Mouse (Mus musculus) macrophage (primary cell): ENCODE measurements around the gene Stk39. TPM values are rescaled to one million over a fixed set of nuclear protein-coding genes. Genes with fewer than 3 reads are reported as not detected.

Experiments used
- H3K27ac ChIP-seq: fragments of 350-480 bp; formaldehyde crosslinking; 2 replicates; pipeline ENCODE4 v1.9.0; 2021
- H3K36me3 ChIP-seq: fragments of 350-480 bp; formaldehyde crosslinking; 2 replicates; pipeline ENCODE4 v1.9.0; 2021; ENCODE audit errors: inconsistent target
- H3K4me3 ChIP-seq: fragments of 350-480 bp; formaldehyde crosslinking; 2 replicates; pipeline ENCODE4 v1.9.0; 2021; ENCODE audit errors: inconsistent target
- H3K79me2 ChIP-seq: fragments of 350-480 bp; formaldehyde crosslinking; 2 replicates; pipeline ENCODE4 v1.9.0; 2021; ENCODE audit errors: inconsistent target
- WGBS: methylation state at CpG from one replicate; pipeline ENCODE4 v1.1.7; 2026; ENCODE audit warnings: inconsistent platforms; ENCODE audit not compliant: missing documents; 5-methylcytosine and 5-hydroxymethylcytosine counted together
- polyA plus RNA-seq: library from polyadenylated mRNA; stranded (reverse); fragments of 250-400 nt; gene quantifications from 3 replicates; pipeline ENCODE4 v1.2.4, GENCODE M21; 2018; ENCODE audit warnings: inconsistent platforms
- total RNA-seq, 78 experiments: library from RNA; depleted of rRNA; stranded (reverse); fragments of 250-400 nt; gene quantifications; 1 replicate in 9 of 78; 2 replicates in 24 of 78; 3 replicates in 43 of 78; 4 replicates in 2 of 78; pipeline ENCODE4 v1.2.4; 2018; ENCODE audit warnings: inconsistent platforms in 56 of 78

The Stk39 gene
- 1 to 10 TPM in 17 of 26 experiments, under 1 TPM in 7, not detected in 2; 0.49 to 5.0 (median 1.4) TPM for total RNA-seq (2018; cell fraction: chromatin; rRNA removed)
- 1 to 10 TPM in 11 of 26 experiments, under 1 TPM in 15; 0.17 to 2.1 (median 0.77) TPM for total RNA-seq (2018; cell fraction: cytosol; rRNA removed)
- 1 to 10 TPM in 16 of 26 experiments, under 1 TPM in 9, not detected in 1; 0.34 to 4.3 (median 1.4) TPM for total RNA-seq (2018; cell fraction: nucleus; rRNA removed)
- 0.26 to 0.36 TPM (median 0.34 TPM) in 3 replicates for polyA plus RNA-seq

DNA sequence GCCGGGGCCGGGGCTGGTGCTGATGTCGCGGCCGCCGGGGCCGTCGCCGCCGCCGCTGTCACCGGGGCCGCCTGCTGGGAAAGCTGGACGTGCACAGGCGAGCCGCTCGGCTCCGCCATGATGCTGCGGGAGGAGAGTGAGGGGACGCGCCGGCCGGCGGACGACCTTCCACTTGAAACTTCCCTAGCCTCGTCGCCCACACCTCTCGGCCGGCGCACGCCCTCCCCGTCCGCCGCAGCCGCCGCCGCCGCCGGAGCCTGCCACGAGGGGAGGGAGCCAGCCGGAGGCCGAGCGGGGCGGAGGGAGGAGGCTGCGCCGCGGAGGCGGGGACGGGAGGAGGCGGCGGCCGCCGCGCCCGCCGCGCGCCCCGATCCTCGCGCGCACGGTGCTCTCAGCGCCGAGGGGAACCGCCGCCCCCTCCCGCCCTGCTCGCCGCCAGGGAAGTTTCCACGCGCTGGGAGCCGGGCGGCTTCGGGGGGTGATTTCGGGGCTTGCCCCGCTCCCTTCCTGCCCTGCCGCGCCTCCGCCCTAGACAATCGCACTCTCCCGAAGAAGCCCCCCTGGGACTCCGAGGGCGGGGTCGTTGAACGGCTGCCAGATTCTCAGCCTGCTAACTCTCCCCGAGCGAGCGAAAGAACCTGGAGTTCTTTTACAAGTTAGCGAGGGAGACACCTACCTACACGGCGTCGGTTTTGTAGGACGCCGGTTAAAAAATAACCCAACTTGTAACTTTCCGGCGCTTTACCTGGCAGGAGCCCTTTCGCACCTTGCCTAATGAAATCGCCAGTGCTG is at the start of gene Stk39:
Stk39 (minus strand) TSS at position 510 of the 792 bp plus-strand sequence.
- WGBS = 2% methylated on average over 71 of the region's 99 CpGs
- no peak within 1 kb of the TSS for H3K27ac ChIP-seq
- H3K4me3 ChIP-seq = no peak within 1 kb of the TSS

DNA sequence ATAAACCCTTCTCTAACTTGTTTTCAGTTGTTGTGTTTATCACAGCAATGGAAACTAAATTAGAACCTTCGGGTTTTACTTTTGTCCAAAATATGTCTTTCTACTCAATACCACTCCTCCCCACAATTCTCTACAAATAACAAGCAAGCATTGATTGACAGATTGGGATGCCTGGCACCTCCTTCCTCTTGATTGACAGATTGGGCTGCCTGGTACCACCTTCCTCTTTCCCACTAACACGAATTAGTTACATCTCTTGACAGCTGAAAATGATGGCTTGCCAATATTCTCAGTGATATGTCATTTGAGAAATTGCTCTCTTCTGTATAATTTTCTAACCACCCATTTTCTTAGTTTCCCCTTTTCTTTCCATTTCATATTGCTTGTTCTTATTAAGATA is 43.3 kb upstream of the Stk39 start:
- H3K36me3 ChIP-seq = no peaks in the 10 kb centered on the region
- H3K79me2 ChIP-seq = no peaks in the 10 kb centered on the region
- H3K4me3 ChIP-seq = no peak overlapping the region
- WGBS = 79% methylated on average over 2 of the region's 2 CpGs
- no peak overlapping the region for H3K27ac ChIP-seq

More for the DNA sequence above, at the start of gene Stk39:
- Histone ChIP-seq H3K79me2 (no peaks in the 10 kb centered on the region), H3K36me3 (no peaks in the 10 kb centered on the region)

GRCm38 (mm10) chr2:68503202-68503601 is 31.1 kb upstream of the Stk39 start:
- Histone ChIP-seq H3K36me3 (no peaks in the 10 kb centered on the region), H3K27ac (no peak overlapping the region), H3K79me2 (no peaks in the 10 kb centered on the region), H3K4me3 (no peak overlapping the region)
- 90% methylated on average over 2 of the region's 2 CpGs for WGBS

DNA sequence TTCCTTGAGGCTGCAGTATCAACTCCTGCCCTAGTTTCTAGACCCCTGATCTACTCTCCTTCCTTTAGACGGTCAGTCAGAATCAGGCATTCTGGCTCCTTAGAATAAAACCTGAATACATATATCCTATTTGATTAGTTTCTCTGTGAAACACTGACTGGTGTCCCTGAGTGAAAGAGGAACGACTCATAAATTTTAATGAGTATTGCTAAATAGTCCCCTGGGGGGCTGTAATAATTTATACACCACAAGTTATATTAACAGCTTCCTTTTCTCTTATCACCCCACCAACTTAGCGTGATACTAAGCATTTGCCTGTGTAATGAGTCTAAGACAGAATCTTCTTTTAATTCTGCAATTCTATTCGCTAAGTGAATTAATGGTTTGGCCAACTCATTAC is 30.7 kb upstream of the Stk39 start:
- Histone ChIP-seq H3K4me3 (no peak overlapping the region), H3K36me3 (no peaks in the 10 kb centered on the region), H3K27ac (no peak overlapping the region), H3K79me2 (no peaks in the 10 kb centered on the region)
- 75% methylated on average over 4 of the region's 4 CpGs for WGBS

DNA sequence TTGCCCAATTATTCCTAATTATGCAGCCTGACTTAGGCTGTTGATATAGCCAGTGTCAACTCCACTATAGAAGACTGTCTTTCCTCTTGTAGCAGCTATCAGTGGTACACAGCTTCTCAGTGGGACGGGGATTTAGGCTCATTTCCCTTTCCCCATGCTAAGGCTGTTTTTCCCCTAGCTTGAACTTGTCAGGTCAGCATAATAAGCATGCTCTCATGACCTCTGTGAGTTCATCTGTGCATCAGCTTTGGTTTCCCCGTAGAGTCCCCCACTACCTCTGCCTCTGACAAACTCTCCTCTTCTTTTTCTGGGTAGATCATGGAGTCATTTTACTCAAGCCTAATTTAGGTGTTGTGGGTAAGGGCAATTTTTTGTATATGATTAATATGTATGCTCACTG is 30.2 kb upstream of the Stk39 start:
- no peak overlapping the region for H3K4me3 ChIP-seq
- no peak overlapping the region for H3K27ac ChIP-seq
- H3K36me3 ChIP-seq = no peaks in the 10 kb centered on the region
- H3K79me2 ChIP-seq = no peaks in the 10 kb centered on the region
- WGBS = 96% methylated on average over 2 of the region's 2 CpGs

DNA sequence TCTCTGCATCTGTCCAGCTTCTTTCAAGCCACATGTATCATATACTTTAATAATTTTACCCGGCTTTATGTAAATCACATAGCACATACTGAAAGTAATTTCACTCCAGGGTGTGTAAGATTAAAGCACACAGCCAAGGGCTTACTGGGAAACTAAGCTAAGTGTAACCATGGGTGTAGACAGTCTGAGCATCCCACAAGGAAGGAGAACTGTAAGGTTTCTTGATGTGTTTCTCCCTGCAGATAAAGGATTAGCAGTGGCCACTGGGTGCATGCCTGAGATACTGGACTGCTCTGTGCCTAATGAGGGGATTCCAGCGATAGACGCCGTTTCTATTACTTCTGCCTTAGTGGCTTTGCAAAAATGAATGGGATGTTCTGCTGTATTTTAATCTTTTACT is 14.2 kb upstream of the Stk39 start:
- H3K27ac ChIP-seq = no peak overlapping the region
- no peaks in the 10 kb centered on the region for H3K36me3 ChIP-seq
- no peaks in the 10 kb centered on the region for H3K79me2 ChIP-seq
- no peak overlapping the region for H3K4me3 ChIP-seq
- 94% methylated on average over 4 of the region's 4 CpGs for WGBS

DNA sequence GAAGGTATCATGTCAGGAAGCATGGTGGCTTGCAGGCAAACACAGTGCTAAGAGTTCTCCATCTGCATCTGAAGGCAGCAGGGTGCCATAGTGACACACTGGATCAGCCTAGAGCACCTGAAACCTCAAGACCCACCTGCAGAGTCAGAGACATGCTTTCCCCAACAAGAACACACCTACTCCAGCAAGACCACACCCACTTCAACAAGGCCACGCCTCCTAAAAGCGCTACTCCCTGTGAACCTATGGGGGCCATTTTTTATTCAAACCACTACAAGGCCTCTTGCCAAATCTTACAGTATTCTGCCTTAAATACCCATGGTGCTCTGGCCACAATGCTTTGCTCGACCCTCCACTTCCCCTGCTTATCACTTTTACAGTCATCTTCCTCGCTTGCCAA is 13.1 kb upstream of the Stk39 start:
- Histone ChIP-seq H3K79me2 (no peaks in the 10 kb centered on the region), H3K36me3 (no peaks in the 10 kb centered on the region), H3K27ac (no peak overlapping the region), H3K4me3 (no peak overlapping the region)
- WGBS = 57% methylated on average over 4 of the region's 4 CpGs

- H3K27ac ChIP-seq = no peak overlapping the region
- no peaks in the 10 kb centered on the region for H3K79me2 ChIP-seq
- no peak overlapping the region for H3K4me3 ChIP-seq
- no peaks in the 10 kb centered on the region for H3K36me3 ChIP-seq
- 95% methylated on average over 5 of the region's 5 CpGs for WGBS
Measured at GRCm38 (mm10) chr2:68482896-68483295, 10.8 kb upstream of the Stk39 start.

DNA sequence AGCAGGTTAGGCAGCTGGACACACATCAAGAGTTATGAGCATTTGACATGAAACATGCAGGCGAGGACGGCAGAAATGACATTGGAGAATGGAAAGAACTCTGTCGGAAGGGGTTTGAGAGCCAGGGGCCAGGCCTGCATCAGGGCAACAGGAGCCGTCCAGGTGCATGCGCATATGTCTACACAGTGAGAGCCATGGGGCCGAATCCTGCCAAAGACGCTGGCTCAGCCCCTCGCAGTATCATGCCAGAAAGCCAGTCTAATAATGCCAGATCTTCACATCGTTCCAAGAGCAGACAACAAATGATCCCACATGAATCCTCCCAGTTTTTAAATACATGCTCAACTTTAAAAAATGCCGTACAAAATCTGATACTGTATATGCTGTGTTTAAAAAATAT is 7.8 kb upstream of the Stk39 start:
- no peaks in the 10 kb centered on the region for H3K79me2 ChIP-seq
- WGBS = 95% methylated on average over 10 of the region's 10 CpGs
- H3K27ac ChIP-seq = no peak overlapping the region
- no peaks in the 10 kb centered on the region for H3K36me3 ChIP-seq
- no peak overlapping the region for H3K4me3 ChIP-seq

- 92% methylated on average over 4 of the region's 4 CpGs for WGBS
- H3K36me3 ChIP-seq = no peaks in the 10 kb centered on the region
- H3K27ac ChIP-seq = no peak overlapping the region
- no peak overlapping the region for H3K4me3 ChIP-seq
- H3K79me2 ChIP-seq = no peaks in the 10 kb centered on the region
Measured at GRCm38 (mm10) chr2:68472921-68473320, 853 bp upstream of the Stk39 start.

- Histone ChIP-seq H3K4me3 (no peak overlapping the region), H3K36me3 (no peaks in the 10 kb centered on the region), H3K79me2 (no peaks in the 10 kb centered on the region), H3K27ac (no peak overlapping the region)
- WGBS = 18% methylated on average over 5 of the region's 5 CpGs
Measured at GRCm38 (mm10) chr2:68472551-68472910, 463 bp upstream of the Stk39 start.

- WGBS = 2% methylated on average over 85 of the region's 87 CpGs
- Histone ChIP-seq H3K36me3 (no peaks in the 10 kb centered on the region), H3K79me2 (no peaks in the 10 kb centered on the region), H3K27ac (no peak overlapping the region), H3K4me3 (no peak overlapping the region)
Measured at GRCm38 (mm10) chr2:68470891-68471758, 943 bp downstream of the Stk39 start.

GRCm38 (mm10) chr2:68469491-68469890 is 2.6 kb downstream of the Stk39 start:
- H3K27ac ChIP-seq = no peak overlapping the region
- 94% methylated on average over 3 of the region's 3 CpGs for WGBS
- H3K4me3 ChIP-seq = no peak overlapping the region
- H3K79me2 ChIP-seq = no peaks in the 10 kb centered on the region
- H3K36me3 ChIP-seq = no peaks in the 10 kb centered on the region

DNA sequence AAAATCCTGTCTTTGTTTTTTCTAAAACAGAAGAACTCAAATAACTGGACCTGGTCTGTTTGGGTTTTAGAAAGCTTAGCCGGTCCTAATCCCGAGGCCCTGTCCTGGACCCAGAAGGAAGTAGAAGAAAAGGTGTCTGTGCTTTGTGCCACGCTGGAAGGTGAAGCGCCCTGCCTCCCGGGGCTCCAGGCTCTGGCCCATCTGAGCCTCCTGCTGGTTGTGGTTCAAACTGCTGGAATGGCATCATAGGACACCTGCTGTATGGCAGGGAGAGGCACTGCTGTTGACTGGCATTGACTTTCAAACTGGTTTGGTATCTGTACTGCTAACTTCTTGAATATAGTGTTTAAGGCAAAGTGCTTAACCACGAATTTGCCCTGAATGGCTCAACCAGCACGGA is 3.4 kb downstream of the Stk39 start:
- H3K27ac ChIP-seq = no peak overlapping the region
- no peaks in the 10 kb centered on the region for H3K79me2 ChIP-seq
- no peaks in the 10 kb centered on the region for H3K36me3 ChIP-seq
- H3K4me3 ChIP-seq = no peak overlapping the region
- 81% methylated on average over 7 of the region's 7 CpGs for WGBS

- Histone ChIP-seq H3K4me3 (no peak overlapping the region), H3K79me2 (no peaks in the 10 kb centered on the region), H3K36me3 (no peaks in the 10 kb centered on the region), H3K27ac (no peak overlapping the region)
- 96% methylated on average over 14 of the region's 14 CpGs for WGBS
Measured at GRCm38 (mm10) chr2:68468259-68468658, 3.8 kb downstream of the Stk39 start.
